Mouse (Mus musculus) embryonic facial prominence, embryonic 12.5 days (tissue): ENCODE results near the gene Fosl1. TPM values are rescaled to one million over a fixed set of nuclear protein-coding genes. Genes with fewer than 3 reads are reported as not detected.
"Not testable (repeated sequence)": the region's sequence is repeated elsewhere in the genome, so short reads cannot be mapped to it uniquely, and the experiment has no call there.

ENCODE experiments used
- ATAC-seq: fragments of 200-750 bp; cut with Nextera tagmentation; 2 replicates; pipeline ENCODE4 v1.8.0; 2017; ENCODE audit not compliant: insufficient number of reproducible peaks, insufficient read depth, low FRiP score, low TSS enrichment
- H3K27ac ChIP-seq: fragments of 300-500 bp; sonication (generic); 2 replicates; pipeline ENCODE4 v1.5.1; 2016; ENCODE audit warnings: mild to moderate bottlenecking
- H3K27me3 ChIP-seq: fragments of 300-500 bp; sonication (generic); 2 replicates; pipeline ENCODE4 v1.6.1; 2016; ENCODE audit warnings: mild to moderate bottlenecking, moderate library complexity
- H3K36me3 ChIP-seq: fragments of 300-500 bp; sonication (generic); 2 replicates; pipeline ENCODE4 v1.6.1; 2016; ENCODE audit warnings: mild to moderate bottlenecking
- H3K4me1 ChIP-seq: fragments of 300-500 bp; sonication (generic); 2 replicates; pipeline ENCODE4 v1.6.1; 2016
- H3K4me2 ChIP-seq: fragments of 300-500 bp; sonication (generic); replicated peaks from 2 replicates; pipeline ENCODE4 v1.6.1; 2016; ENCODE audit warnings: mild to moderate bottlenecking, moderate library complexity
- H3K4me3 ChIP-seq: fragments of 300-500 bp; sonication (generic); 2 replicates; pipeline ENCODE4 v1.5.1; 2016; ENCODE audit warnings: mild to moderate bottlenecking
- H3K9ac ChIP-seq: fragments of 300-500 bp; sonication (generic); 2 replicates; pipeline ENCODE4 v1.6.1; 2016; ENCODE audit warnings: mild to moderate bottlenecking, moderate library complexity
- H3K9me3 ChIP-seq: fragments of 300-500 bp; sonication (generic); 2 replicates; pipeline ENCODE4 v1.6.1; 2016; ENCODE audit warnings: mild to moderate bottlenecking, moderate library complexity
- WGBS: fragments of 180-500 bp; shearing (Covaris S2); methylation state at CpG from one replicate; pipeline ENCODE4 v1.1.7; 2016; 5-methylcytosine and 5-hydroxymethylcytosine counted together
- polyA plus RNA-seq: library from polyadenylated mRNA; unstranded; fragments of >200 nt; fragmentation: Nextera tagmentation; extraction: Ambion mirVana; gene quantifications from 2 replicates; pipeline ENCODE4 v1.2.1, GENCODE M21; 2016

Fosl1 gene
- polyA plus RNA-seq, result not detected in 2 replicates

- peak within 1 kb of the TSS; percentile 53 for H3K9ac ChIP-seq
- peak; percentile 25; the same call in 1 of the 2 replicates for ATAC-seq
- peak within 1 kb of the TSS; percentile 55 for H3K4me3 ChIP-seq
- no peak within 1 kb of the TSS for H3K27ac ChIP-seq
- peaks cover 23% of the 10 kb centered on the region; the same call in 1 of the 2 replicates for H3K4me1 ChIP-seq
- peaks cover 50% of the 10 kb centered on the region for H3K27me3 ChIP-seq
- H3K4me2 ChIP-seq, result peak within 1 kb of the TSS; percentile 99
- 2% methylated on average over 70 of the region's 70 CpGs for whole genome bisulfite sequencing
- no peaks in the 10 kb centered on the region for H3K36me3 ChIP-seq
- H3K9me3 ChIP-seq, result no peaks in the 10 kb centered on the region
Measured at GRCm38 (mm10) chr19:5447515-5448353, at the start of gene Fosl1. Gene Fosl1 (plus strand): TSS chr19:5447547.

GRCm38 (mm10) chr19:5401073-5401472 is 46.3 kb upstream of the Fosl1 start:
- H3K4me1 ChIP-seq, H3K36me3 ChIP-seq, H3K27ac ChIP-seq, H3K9me3 ChIP-seq, H3K9ac ChIP-seq, ATAC-seq, H3K4me2 ChIP-seq, H3K4me3 ChIP-seq, H3K27me3 ChIP-seq: not testable (repeated sequence)
- 63% methylated on average over 4 of the region's 4 CpGs for WGBS

- WGBS, result 82% methylated on average over 8 of the region's 8 CpGs
- ATAC-seq, result no peak
Measured at GRCm38 (mm10) chr19:5402293-5402692, 45.1 kb upstream of the Fosl1 start, which contains the start of gene Tsga10ip. Gene Tsga10ip (minus strand): TSS chr19:5402526.

GRCm38 (mm10) chr19:5405924-5406323 is 41.4 kb upstream of the Fosl1 start:
- peak overlapping the region; percentile 54; the same call in 1 of the 2 replicates for H3K27ac ChIP-seq
- no peak for ATAC-seq
- 23% methylated on average over 7 of the region's 7 CpGs for WGBS

More at GRCm38 (mm10) chr19:5402293-5402692, 45.1 kb upstream of the Fosl1 start, which contains the start of gene Tsga10ip:
- H3K27me3 ChIP-seq, result no peaks in the 10 kb centered on the region
- H3K36me3 ChIP-seq, result no peaks in the 10 kb centered on the region
- H3K27ac ChIP-seq, result no peak within 1 kb of the TSS
- H3K4me2 ChIP-seq, result no peak within 1 kb of the TSS
- peaks cover 3% of the 10 kb centered on the region; the same call in 1 of the 2 replicates for H3K4me1 ChIP-seq
- no peak within 1 kb of the TSS for H3K9ac ChIP-seq
- H3K4me3 ChIP-seq, result no peak within 1 kb of the TSS
- H3K9me3 ChIP-seq, result no peaks in the 10 kb centered on the region

GRCm38 (mm10) chr19:5406531-5407126 is 40.7 kb upstream of the Fosl1 start:
- not testable (repeated sequence) for H3K27me3 ChIP-seq, H3K9me3 ChIP-seq, H3K4me1 ChIP-seq, H3K36me3 ChIP-seq
- peak overlapping the region; percentile 48 for H3K4me3 ChIP-seq
- peak overlapping the region; percentile 71 for H3K4me2 ChIP-seq
- H3K9ac ChIP-seq, result peak overlapping the region; percentile 47
- WGBS, result 10% methylated on average over 25 of the region's 25 CpGs
- peak; percentile 72 for ATAC-seq
- peak overlapping the region; percentile 85 for H3K27ac ChIP-seq

More at GRCm38 (mm10) chr19:5405924-5406323, 41.4 kb upstream of the Fosl1 start:
- H3K27me3 ChIP-seq, result no peaks in the 10 kb centered on the region
- H3K4me3 ChIP-seq, result peak overlapping the region; percentile 35
- no peaks in the 10 kb centered on the region for H3K9me3 ChIP-seq
- H3K4me2 ChIP-seq, result peak overlapping the region; percentile 47
- peaks cover 3% of the 10 kb centered on the region; the same call in 1 of the 2 replicates for H3K4me1 ChIP-seq
- no peaks in the 10 kb centered on the region for H3K36me3 ChIP-seq
- peak overlapping the region; percentile 47 for H3K9ac ChIP-seq

- Histone ChIP-seq H3K27ac (peak overlapping the region; percentile 85), H3K9ac (peak overlapping the region; percentile 46), H3K4me1 (peaks cover 8% of the 10 kb centered on the region; the same call in 1 of the 2 replicates), H3K27me3 (no peaks in the 10 kb centered on the region), H3K4me3 (peak overlapping the region; percentile 48), H3K4me2 (peak overlapping the region; percentile 71), H3K9me3 (no peaks in the 10 kb centered on the region), H3K36me3 (no peaks in the 10 kb centered on the region)
- WGBS, result 21% methylated on average over 7 of the region's 7 CpGs
- ATAC-seq, result no peak
Measured at GRCm38 (mm10) chr19:5407133-5407532, 40.2 kb upstream of the Fosl1 start.

GRCm38 (mm10) chr19:5408057-5409001 is 39.0 kb upstream of the Fosl1 start:
- ATAC-seq, result no peak
- Histone ChIP-seq H3K27ac (no peak overlapping the region), H3K27me3 (no peaks in the 10 kb centered on the region), H3K9me3 (no peaks in the 10 kb centered on the region), H3K4me1 (peaks cover 8% of the 10 kb centered on the region; the same call in 1 of the 2 replicates), H3K4me3 (no peak overlapping the region), H3K4me2 (peak overlapping the region; percentile 71; the same call in 1 of the 2 replicates), H3K9ac (no peak overlapping the region), H3K36me3 (no peaks in the 10 kb centered on the region)
- WGBS, result 87% methylated on average over 13 of the region's 13 CpGs

- WGBS, result 43% methylated on average over 5 of the region's 5 CpGs
- no peak overlapping the region for H3K4me3 ChIP-seq
- peaks cover 8% of the 10 kb centered on the region; the same call in 1 of the 2 replicates for H3K4me1 ChIP-seq
- no peak overlapping the region for H3K4me2 ChIP-seq
- H3K27ac ChIP-seq, result no peak overlapping the region
- no peak for ATAC-seq
- H3K36me3 ChIP-seq, result no peaks in the 10 kb centered on the region
- no peaks in the 10 kb centered on the region for H3K27me3 ChIP-seq
- no peaks in the 10 kb centered on the region for H3K9me3 ChIP-seq
- no peak overlapping the region for H3K9ac ChIP-seq
Measured at GRCm38 (mm10) chr19:5409068-5409467, 38.3 kb upstream of the Fosl1 start.

GRCm38 (mm10) chr19:5410641-5411040 is 36.7 kb upstream of the Fosl1 start:
- no peaks in the 10 kb centered on the region for H3K9me3 ChIP-seq
- H3K4me3 ChIP-seq, result no peak overlapping the region
- no peak overlapping the region for H3K27ac ChIP-seq
- no peak overlapping the region for H3K9ac ChIP-seq
- no peak for ATAC-seq
- H3K4me1 ChIP-seq, result peaks cover 7% of the 10 kb centered on the region; the same call in 1 of the 2 replicates
- H3K36me3 ChIP-seq, result no peaks in the 10 kb centered on the region
- WGBS, result 87% methylated on average over 5 of the region's 5 CpGs
- H3K4me2 ChIP-seq, result no peak overlapping the region
- no peaks in the 10 kb centered on the region for H3K27me3 ChIP-seq

- Histone ChIP-seq H3K36me3 (no peaks in the 10 kb centered on the region), H3K27me3 (no peaks in the 10 kb centered on the region), H3K9me3 (no peaks in the 10 kb centered on the region), H3K4me2 (no peak overlapping the region), H3K4me1 (peaks cover 4% of the 10 kb centered on the region; the same call in 1 of the 2 replicates), H3K4me3 (no peak overlapping the region), H3K27ac (no peak overlapping the region), H3K9ac (no peak overlapping the region)
- ATAC-seq, result no peak
- 54% methylated on average over 5 of the region's 5 CpGs for WGBS
Measured at GRCm38 (mm10) chr19:5411961-5412360, 35.4 kb upstream of the Fosl1 start.

GRCm38 (mm10) chr19:5413840-5414239 is 33.5 kb upstream of the Fosl1 start:
- Histone ChIP-seq H3K27me3 (no peaks in the 10 kb centered on the region), H3K36me3 (0 out of 2 replicates have a peak, but pooled peaks cover 6% of the 10 kb centered on the region), H3K4me3 (no peak overlapping the region), H3K9ac (no peak overlapping the region), H3K27ac (no peak overlapping the region), H3K4me2 (no peak overlapping the region), H3K9me3 (no peaks in the 10 kb centered on the region), H3K4me1 (0 out of 2 replicates have a peak, but pooled peaks cover 4% of the 10 kb centered on the region)
- no peak for ATAC-seq
- 63% methylated on average over 4 of the region's 4 CpGs for WGBS
